Mouse (Mus musculus): ENCODE data around the gene Prkn. TPM values are rescaled to one million over a fixed set of nuclear protein-coding genes. Genes with fewer than 3 reads are reported as not detected.

Prkn gene
- polyA plus RNA-seq, 1 experiment from 2014 or later, result 6.6 TPM

DNA sequence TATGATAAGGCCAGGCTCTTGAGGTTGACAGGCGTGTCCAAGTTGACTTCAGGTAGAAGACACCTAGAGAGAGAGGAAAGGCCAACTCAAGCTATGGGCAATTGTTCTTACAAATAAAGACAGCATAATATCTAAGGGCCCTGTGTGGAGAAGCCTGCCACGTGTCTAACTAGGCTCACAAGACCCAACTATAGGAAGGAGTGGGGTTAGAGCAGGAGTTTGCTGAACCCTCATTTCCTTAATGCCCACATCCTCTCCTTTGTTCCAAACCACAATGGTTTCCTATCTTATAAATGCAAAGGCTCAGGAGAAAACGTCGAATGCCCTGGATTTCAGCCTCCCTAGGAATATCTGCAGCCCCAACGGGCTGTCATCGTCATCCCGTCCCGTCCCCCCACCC, 1120.3 kb downstream of the Prkn start:
- no peak overlapping the region for H3K4me3 ChIP-seq (ENCODE audit: low read depth, low read length)
- H3K27ac ChIP-seq (ENCODE audit: low read length), result no peak overlapping the region
- H3K27me3 ChIP-seq (ENCODE audit: control insufficient read depth, insufficient read depth, low read depth, low read length), result no peaks in the 10 kb centered on the region
- 86% methylated on average over 8 of the region's 8 CpGs for WGBS
- no peak overlapping the region for H3K9ac ChIP-seq (ENCODE audit: low read depth, low read length)
- ATAC-seq, result no peak
- no peaks in the 10 kb centered on the region for H3K36me3 ChIP-seq (ENCODE audit: control insufficient read depth, insufficient read depth, low read length)
- H3K9me3 ChIP-seq (replicated peaks; ENCODE audit: control insufficient read depth, low read length, poor library complexity, severe bottlenecking), result no peaks in the 10 kb centered on the region
- peaks cover 6% of the 10 kb centered on the region for H3K4me1 ChIP-seq (ENCODE audit: control insufficient read depth, insufficient read depth, low read length)
- no peak overlapping the region for H3K4me2 ChIP-seq (ENCODE audit: low read length)

DNA sequence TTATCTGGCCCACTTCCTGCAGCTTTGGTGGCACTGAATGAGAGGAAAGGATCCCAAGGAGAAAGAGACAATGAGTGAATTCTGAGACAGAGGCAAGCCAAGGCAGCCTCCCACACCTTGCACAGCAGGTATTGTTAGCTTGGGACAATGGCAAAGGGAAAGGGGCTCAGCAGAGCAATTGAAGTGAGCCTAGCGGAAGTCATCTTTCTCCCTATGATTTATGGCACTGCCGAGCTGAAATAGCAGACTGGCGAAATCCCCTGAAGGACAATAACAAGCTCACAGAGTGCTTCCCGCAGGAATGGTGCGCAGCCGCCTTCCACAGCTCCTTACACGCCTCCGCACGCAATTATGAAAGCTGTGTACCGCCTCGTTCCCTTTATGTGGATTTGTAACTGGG, 1122.6 kb downstream of the Prkn start:
- Histone ChIP-seq H3K27ac (ENCODE audit: low read length) (peak overlapping the region; percentile 65; the same call in 1 of the 2 replicates), H3K4me1 (ENCODE audit: control insufficient read depth, insufficient read depth, low read length) (peaks cover 6% of the 10 kb centered on the region), H3K9ac (ENCODE audit: low read depth, low read length) (peak overlapping the region; percentile 46; the same call in 1 of the 2 replicates), H3K27me3 (ENCODE audit: control insufficient read depth, insufficient read depth, low read depth, low read length) (no peaks in the 10 kb centered on the region), H3K9me3 (replicated peaks; ENCODE audit: control insufficient read depth, low read length, poor library complexity, severe bottlenecking) (no peaks in the 10 kb centered on the region), H3K4me3 (ENCODE audit: low read depth, low read length) (peak overlapping the region; percentile 5; the same call in 1 of the 2 replicates), H3K36me3 (ENCODE audit: control insufficient read depth, insufficient read depth, low read length) (no peaks in the 10 kb centered on the region), H3K4me2 (ENCODE audit: low read length) (peak overlapping the region; percentile 36)
- WGBS, result 14% methylated on average over 11 of the region's 11 CpGs
- 0 out of 2 replicates have a peak, but pooled peaks have one; percentile 36 for ATAC-seq

DNA sequence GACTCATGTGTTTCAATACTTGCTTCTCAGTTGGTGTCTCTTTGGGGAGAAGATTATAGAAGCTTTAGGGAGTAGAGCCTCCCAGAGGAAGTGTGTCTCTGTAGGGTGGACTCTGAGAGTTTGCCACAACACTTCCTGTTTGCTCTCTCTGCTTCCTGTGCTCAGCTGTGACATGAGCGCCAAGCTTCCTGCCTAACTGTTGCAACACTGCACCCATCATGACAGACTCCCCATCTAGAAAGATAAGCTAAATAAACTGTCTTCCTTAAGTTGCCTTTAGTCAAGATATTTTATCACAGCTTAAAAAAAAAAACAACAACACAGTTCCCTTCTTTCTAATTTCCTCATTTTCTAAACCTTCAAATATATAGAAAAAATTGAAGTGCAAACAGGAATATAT, 1130.0 kb downstream of the Prkn start:
- Histone ChIP-seq H3K27me3 (ENCODE audit: control insufficient read depth, insufficient read depth, low read depth, low read length) (no peaks in the 10 kb centered on the region), H3K4me1 (ENCODE audit: control insufficient read depth, insufficient read depth, low read length) (peaks cover 8% of the 10 kb centered on the region), H3K36me3 (ENCODE audit: control insufficient read depth, insufficient read depth, low read length) (no peaks in the 10 kb centered on the region), H3K4me3 (ENCODE audit: low read depth, low read length) (no peak overlapping the region), H3K9ac (ENCODE audit: low read depth, low read length) (no peak overlapping the region), H3K4me2 (ENCODE audit: low read length) (no peak overlapping the region), H3K27ac (ENCODE audit: low read length) (no peak overlapping the region), H3K9me3 (replicated peaks; ENCODE audit: control insufficient read depth, low read length, poor library complexity, severe bottlenecking) (no peaks in the 10 kb centered on the region)
- WGBS, result 78% methylated on average over 1 of the region's 1 CpGs
- ATAC-seq, result no peak

DNA sequence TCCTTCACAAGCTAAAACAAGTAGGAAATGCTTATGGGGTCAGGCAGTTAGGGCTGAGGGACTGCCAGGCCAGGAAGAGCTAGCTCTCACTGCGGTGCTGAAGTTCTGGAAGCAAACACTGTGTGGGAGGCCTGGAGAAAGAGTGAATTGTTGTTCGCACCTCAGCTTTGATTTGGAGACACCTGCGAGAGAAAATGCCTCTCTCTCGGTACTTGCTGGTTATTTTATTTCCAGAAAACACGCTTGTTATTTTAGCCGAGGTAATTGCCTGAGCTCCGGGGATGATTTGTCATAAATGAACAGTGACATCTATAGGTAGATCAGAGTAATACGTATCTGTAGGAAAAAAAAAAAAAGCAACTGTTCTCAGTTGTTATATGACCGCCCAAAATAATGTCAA, 1132.4 kb downstream of the Prkn start:
- WGBS, result 7% methylated on average over 9 of the region's 9 CpGs
- H3K27me3 ChIP-seq (ENCODE audit: control insufficient read depth, insufficient read depth, low read depth, low read length), result no peaks in the 10 kb centered on the region
- no peak for ATAC-seq
- H3K36me3 ChIP-seq (ENCODE audit: control insufficient read depth, insufficient read depth, low read length), result no peaks in the 10 kb centered on the region
- H3K4me2 ChIP-seq (ENCODE audit: low read length), result peak overlapping the region; percentile 38
- peak overlapping the region; percentile 33; the same call in 1 of the 2 replicates for H3K27ac ChIP-seq (ENCODE audit: low read length)
- H3K4me3 ChIP-seq (ENCODE audit: low read depth, low read length), result no peak overlapping the region
- 0 out of 2 replicates have a peak overlapping the region, but pooled peaks have one; percentile 1 for H3K9ac ChIP-seq (ENCODE audit: low read depth, low read length)
- peaks cover 8% of the 10 kb centered on the region for H3K4me1 ChIP-seq (ENCODE audit: control insufficient read depth, insufficient read depth, low read length)
- no peaks in the 10 kb centered on the region for H3K9me3 ChIP-seq (replicated peaks; ENCODE audit: control insufficient read depth, low read length, poor library complexity, severe bottlenecking)

DNA sequence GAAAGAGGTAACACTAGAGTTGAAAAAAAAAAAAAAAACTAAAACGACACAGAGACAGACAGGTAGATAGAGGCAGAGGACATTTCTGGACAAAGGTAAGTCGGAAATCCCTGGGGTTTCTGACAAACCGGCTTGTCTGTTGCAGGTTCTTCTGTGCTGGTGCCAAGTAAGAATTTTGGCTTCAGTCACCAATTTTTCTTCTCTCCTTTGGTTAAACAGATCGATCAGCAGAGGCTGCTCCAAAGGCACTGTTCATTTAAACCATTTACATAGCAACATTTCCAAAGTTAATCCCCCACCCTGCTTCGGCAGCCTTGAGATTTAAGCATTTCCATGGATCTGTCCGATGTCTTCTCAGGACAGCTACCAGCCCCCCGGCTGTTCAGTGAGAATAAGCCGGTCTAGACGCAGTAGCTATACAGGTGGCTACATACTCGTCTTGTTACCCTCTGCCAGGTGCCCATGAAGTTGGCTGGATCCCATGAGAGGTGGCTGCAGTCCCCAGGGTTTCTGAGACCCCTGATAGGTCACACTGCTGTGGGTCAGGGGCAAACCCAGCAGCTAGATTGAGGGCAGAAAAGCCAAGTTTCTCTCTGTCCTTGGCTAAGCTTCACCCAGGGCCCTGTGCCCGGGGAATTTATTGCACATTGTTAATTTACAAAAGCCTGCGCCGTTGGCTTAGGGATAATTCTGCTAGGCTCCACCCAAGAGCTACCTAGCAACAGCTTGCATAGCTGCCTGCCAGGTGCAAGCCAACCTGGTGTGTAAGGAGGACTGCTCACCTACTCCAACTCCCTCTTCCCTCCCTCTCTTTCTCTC, 1133.0 kb downstream of the Prkn start:
- Histone ChIP-seq H3K4me3 (ENCODE audit: low read depth, low read length) (no peak overlapping the region), H3K9ac (ENCODE audit: low read depth, low read length) (peak overlapping the region; percentile 12; the same call in 1 of the 2 replicates), H3K9me3 (replicated peaks; ENCODE audit: control insufficient read depth, low read length, poor library complexity, severe bottlenecking) (no peaks in the 10 kb centered on the region), H3K36me3 (ENCODE audit: control insufficient read depth, insufficient read depth, low read length) (no peaks in the 10 kb centered on the region), H3K27me3 (ENCODE audit: control insufficient read depth, insufficient read depth, low read depth, low read length) (no peaks in the 10 kb centered on the region), H3K27ac (ENCODE audit: low read length) (no peak overlapping the region), H3K4me1 (ENCODE audit: control insufficient read depth, insufficient read depth, low read length) (peaks cover 13% of the 10 kb centered on the region), H3K4me2 (ENCODE audit: low read length) (no peak overlapping the region)
- no peak; the same call in 1 of the 2 replicates for ATAC-seq
- WGBS, result 43% methylated on average over 13 of the region's 13 CpGs

DNA sequence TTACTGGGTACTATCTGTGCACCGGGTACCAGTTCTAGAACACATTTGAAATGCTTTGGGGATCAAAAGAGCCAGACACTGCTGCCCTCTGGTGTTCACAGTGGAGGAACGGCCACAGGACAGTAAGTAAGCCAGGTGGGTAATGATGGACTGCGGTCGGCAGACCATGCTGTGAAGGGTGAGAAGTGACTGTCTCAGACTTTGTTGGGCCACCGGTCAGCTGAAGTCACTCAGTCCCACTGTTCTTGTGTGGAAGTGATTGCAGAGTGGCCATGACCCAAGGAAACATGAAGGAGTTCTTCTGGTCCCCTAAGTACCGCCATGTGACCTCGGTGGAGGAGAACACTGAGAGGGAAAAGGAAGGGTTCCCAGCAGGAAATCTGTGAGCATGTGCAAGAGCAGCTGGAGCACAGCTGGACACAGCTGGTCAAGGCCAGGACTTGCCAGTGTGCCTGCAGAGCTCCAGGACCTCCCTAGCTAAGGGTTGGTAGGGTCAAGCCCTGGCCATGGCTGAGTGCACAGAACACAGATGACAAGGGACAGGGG, 1135.0 kb downstream of the Prkn start:
- no peaks in the 10 kb centered on the region for H3K9me3 ChIP-seq (replicated peaks; ENCODE audit: control insufficient read depth, low read length, poor library complexity, severe bottlenecking)
- no peak overlapping the region for H3K27ac ChIP-seq (ENCODE audit: low read length)
- peaks cover 19% of the 10 kb centered on the region for H3K4me1 ChIP-seq (ENCODE audit: control insufficient read depth, insufficient read depth, low read length)
- no peak overlapping the region for H3K4me3 ChIP-seq (ENCODE audit: low read depth, low read length)
- WGBS, result 43% methylated on average over 7 of the region's 7 CpGs
- H3K4me2 ChIP-seq (ENCODE audit: low read length), result no peak overlapping the region
- ATAC-seq, result no peak
- H3K36me3 ChIP-seq (ENCODE audit: control insufficient read depth, insufficient read depth, low read length), result no peaks in the 10 kb centered on the region
- no peak overlapping the region for H3K9ac ChIP-seq (ENCODE audit: low read depth, low read length)
- no peaks in the 10 kb centered on the region for H3K27me3 ChIP-seq (ENCODE audit: control insufficient read depth, insufficient read depth, low read depth, low read length)

DNA sequence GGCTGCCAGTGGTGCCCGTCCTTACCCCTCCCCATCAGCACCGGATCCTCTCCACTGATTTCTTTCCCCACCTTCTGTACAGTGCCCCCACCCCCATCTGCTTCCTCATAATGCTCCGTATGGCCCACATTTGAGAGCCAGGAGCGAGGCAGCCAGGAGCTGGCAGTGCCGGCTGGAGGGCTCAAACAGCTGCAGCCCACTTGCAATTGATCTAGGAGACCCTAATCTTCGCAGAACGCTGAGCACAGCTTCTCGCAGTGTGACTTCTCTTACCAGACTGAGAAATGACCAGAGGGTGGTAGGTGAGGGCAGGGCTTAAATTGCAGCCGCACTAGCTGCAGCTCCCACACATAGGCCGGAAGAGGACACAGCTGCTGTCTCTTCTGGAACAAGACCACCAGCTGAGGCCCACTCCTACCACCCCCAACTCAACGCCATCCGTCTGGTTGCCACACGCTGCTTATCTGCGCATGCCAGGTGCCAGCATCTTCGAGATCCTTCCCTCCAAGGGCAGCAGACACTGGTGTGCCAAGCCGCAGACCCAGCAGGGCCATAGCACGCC, 1138.2 kb downstream of the Prkn start:
- H3K9ac ChIP-seq (ENCODE audit: low read depth, low read length), result peak overlapping the region; percentile 23; the same call in 1 of the 2 replicates
- H3K4me1 ChIP-seq (ENCODE audit: control insufficient read depth, insufficient read depth, low read length), result peaks cover 14% of the 10 kb centered on the region
- ATAC-seq, result peak; percentile 53
- no peaks in the 10 kb centered on the region for H3K27me3 ChIP-seq (ENCODE audit: control insufficient read depth, insufficient read depth, low read depth, low read length)
- no peak overlapping the region for H3K4me3 ChIP-seq (ENCODE audit: low read depth, low read length)
- H3K36me3 ChIP-seq (ENCODE audit: control insufficient read depth, insufficient read depth, low read length), result no peaks in the 10 kb centered on the region
- 0 out of 2 replicates have a peak overlapping the region, but pooled peaks have one; percentile 10 for H3K27ac ChIP-seq (ENCODE audit: low read length)
- H3K9me3 ChIP-seq (replicated peaks; ENCODE audit: control insufficient read depth, low read length, poor library complexity, severe bottlenecking), result no peaks in the 10 kb centered on the region
- WGBS, result 19% methylated on average over 17 of the region's 17 CpGs
- H3K4me2 ChIP-seq (ENCODE audit: low read length), result peak overlapping the region; percentile 22; the same call in 1 of the 2 replicates

DNA sequence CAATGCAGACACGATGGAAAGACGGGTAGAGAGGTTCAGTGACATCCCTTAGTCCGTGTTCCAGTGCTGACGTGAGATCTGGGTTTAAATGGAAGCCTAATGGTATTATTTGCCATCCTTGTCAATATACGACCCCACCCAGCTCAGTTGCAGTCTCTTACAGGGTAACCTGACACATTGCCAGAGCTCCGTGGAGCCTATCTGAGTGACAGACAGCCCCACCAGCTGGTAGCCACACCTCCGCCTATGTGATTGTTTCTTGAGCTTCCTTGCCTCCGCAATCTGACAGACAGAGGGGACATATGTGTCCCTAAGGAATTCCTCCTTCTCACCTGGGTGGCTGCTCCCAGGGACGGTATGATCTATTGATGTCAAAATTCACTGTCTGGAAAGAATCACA, 1141.5 kb downstream of the Prkn start:
- Histone ChIP-seq H3K4me3 (ENCODE audit: low read depth, low read length) (no peak overlapping the region), H3K9ac (ENCODE audit: low read depth, low read length) (no peak overlapping the region), H3K27ac (ENCODE audit: low read length) (no peak overlapping the region), H3K4me1 (ENCODE audit: control insufficient read depth, insufficient read depth, low read length) (peaks cover 11% of the 10 kb centered on the region), H3K4me2 (ENCODE audit: low read length) (no peak overlapping the region), H3K9me3 (replicated peaks; ENCODE audit: control insufficient read depth, low read length, poor library complexity, severe bottlenecking) (no peaks in the 10 kb centered on the region), H3K27me3 (ENCODE audit: control insufficient read depth, insufficient read depth, low read depth, low read length) (no peaks in the 10 kb centered on the region), H3K36me3 (ENCODE audit: control insufficient read depth, insufficient read depth, low read length) (no peaks in the 10 kb centered on the region)
- 79% methylated on average over 9 of the region's 9 CpGs for WGBS
- no peak for ATAC-seq
